In the genomic region with DNA sequence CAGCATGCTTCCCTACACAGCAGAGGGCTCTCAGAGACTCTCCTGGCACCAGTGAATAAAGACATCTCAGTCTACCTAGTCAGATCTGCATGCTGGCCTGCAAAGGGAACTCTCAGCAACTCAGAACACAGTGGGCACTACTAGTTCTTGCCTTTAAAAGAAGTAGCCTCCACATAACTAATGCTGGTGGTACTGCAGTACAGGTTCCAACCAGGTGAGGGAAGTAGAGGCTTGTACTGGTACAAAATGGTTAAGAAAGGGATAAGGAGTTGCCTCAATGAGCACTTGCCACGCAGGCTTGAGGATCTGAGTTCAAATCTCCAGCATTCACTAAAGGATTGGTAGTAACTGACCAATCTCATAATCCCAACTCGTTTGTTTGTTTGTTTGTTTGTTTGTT, we compare ENCODE assay signal across 9 mouse cellular contexts.
DNase-seq lines count a peak whose midpoint lies in the region; ATAC-seq and TF ChIP-seq lines count a peak whose summit lies in the region.
"Had no signal": no experiment of that assay in that cellular context is flagged by ENCODE, and none has a peak within 500 bp of the region (broad histone marks: within the 10 kb centered on the region; RNA-seq: fewer than 3 reads in every experiment).

No protein-coding gene starts in this region.

- TF ChIP-seq CTCF in lung, embryonic 14.5 days (IDR thresholded peaks at IDR 0.05; ENCODE audit: low read depth), result peak; percentile 62

- no peak overlapping the region for H3K9ac ChIP-seq in lung, embryonic 14.5 days
- H3K9ac ChIP-seq: forebrain, embryonic 13.5 days had no signal

- no peaks in the 10 kb centered on the region for H3K4me1 ChIP-seq in lung, embryonic 14.5 days (ENCODE audit: insufficient read depth)

- H3K36me3 ChIP-seq in lung, embryonic 14.5 days (ENCODE audit: insufficient read depth), result no peaks in the 10 kb centered on the region

- H3K9me3 ChIP-seq in lung, embryonic 14.5 days (ENCODE audit: low read depth, low read length), result no peaks in the 10 kb centered on the region
- H3K9me3 ChIP-seq: forebrain, embryonic 13.5 days had no signal

- no peak overlapping the region for H3K27ac ChIP-seq in lung, embryonic 14.5 days (ENCODE audit: low read depth)
- H3K27ac ChIP-seq: forebrain, embryonic 13.5 days had no signal

- ATAC-seq in lung, embryonic 14.5 days (ENCODE audit: insufficient read depth), result no peak
- ATAC-seq: forebrain, embryonic 13.5 days had no signal

- H3K4me3 ChIP-seq in lung, embryonic 14.5 days (ENCODE audit: low read depth, low read length), result no peak overlapping the region
- H3K4me3 ChIP-seq: forebrain, embryonic 13.5 days had no signal

- H3K27me3 ChIP-seq in lung, embryonic 14.5 days (ENCODE audit: insufficient read depth, low read length), result no peaks in the 10 kb centered on the region
- H3K27me3 ChIP-seq: forebrain, embryonic 13.5 days had no signal

- DNase-seq in kidney, adult 9 months, result peak; percentile 35
- DNase-seq in kidney, adult 11 months, result no peak
- peak; percentile 24 for DNase-seq in MN1 (ENCODE audit: low spot score)
- peak; percentile 63 to 75 for DNase-seq in cerebellum, postnatal 10 days
- peak; percentile 52 for DNase-seq in lung, embryonic 14.5 days
- no peak for DNase-seq in c-Kit-positive CD71-positive TER-119-positive erythroid progenitor cells, embryonic 14.5 days (ENCODE audit: low spot score)
- DNase-seq in thymus, postnatal 10 days (ENCODE audit: low spot score in 2 of 2), result no peak
- DNase-seq: thymus, postnatal 25 days had no signal

- no peak overlapping the region for H3K4me2 ChIP-seq in lung, embryonic 14.5 days
- H3K4me2 ChIP-seq: forebrain, embryonic 13.5 days had no signal

- WGBS in lung, embryonic 14.5 days, result 67% methylated on average over 2 of the region's 2 CpGs

Comparison
In these comparisons a context has a peak if more than half of its experiments do, and no peak if none do; other contexts are left out.
1. DNase-seq: peak in kidney, adult 9 months (single experiment), MN1 (single experiment), cerebellum, postnatal 10 days (2 of 2) and lung, embryonic 14.5 days (single experiment); none in kidney, adult 11 months (single experiment), c-Kit-positive CD71-positive TER-119-positive erythroid progenitor cells, embryonic 14.5 days (single experiment) and thymus, postnatal 10 days (0 of 2).